Mouse (Mus musculus): ENCODE data around the gene Olfm2.

Olfm2 gene

DNA sequence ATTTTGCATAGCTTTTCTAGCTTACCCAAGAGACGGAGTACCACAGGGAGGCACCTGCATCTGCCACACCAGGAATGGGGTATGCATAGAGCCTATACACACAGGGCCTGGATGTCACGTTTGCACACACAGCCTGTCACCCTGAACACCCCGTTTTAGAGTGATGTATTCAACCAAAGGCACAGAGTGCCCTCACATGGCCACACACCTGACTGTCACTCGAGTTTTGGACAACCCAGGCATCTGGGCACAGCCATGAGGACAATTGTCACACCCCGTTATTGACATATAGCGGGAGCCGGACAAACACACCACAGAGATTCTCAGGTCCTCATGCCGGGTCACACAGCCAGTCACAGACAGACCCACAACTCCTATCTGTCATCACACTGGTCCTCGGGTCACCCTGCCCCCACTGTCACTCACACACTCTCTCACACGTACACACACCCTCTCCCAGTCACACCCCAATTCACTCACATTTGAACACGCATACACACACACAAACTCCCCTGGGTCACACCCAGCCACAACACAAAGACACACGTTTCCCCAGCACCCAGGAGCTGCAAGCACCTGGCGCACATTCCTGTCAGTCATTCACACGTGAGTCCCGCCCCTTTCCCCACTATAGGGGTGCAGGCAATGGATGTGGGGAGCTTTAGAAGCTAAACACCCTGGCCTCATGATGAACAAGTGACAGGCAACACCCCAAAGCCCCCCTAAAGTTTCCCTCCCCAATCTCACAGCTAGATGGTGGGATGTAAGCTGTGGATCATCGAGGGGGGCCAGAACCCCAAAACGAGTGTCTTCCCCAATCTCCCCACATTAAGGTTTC is 801 bp downstream of the Olfm2 start:
- DNase-seq (ENCODE audit: low spot score in 2 of 2), result no peak

DNA sequence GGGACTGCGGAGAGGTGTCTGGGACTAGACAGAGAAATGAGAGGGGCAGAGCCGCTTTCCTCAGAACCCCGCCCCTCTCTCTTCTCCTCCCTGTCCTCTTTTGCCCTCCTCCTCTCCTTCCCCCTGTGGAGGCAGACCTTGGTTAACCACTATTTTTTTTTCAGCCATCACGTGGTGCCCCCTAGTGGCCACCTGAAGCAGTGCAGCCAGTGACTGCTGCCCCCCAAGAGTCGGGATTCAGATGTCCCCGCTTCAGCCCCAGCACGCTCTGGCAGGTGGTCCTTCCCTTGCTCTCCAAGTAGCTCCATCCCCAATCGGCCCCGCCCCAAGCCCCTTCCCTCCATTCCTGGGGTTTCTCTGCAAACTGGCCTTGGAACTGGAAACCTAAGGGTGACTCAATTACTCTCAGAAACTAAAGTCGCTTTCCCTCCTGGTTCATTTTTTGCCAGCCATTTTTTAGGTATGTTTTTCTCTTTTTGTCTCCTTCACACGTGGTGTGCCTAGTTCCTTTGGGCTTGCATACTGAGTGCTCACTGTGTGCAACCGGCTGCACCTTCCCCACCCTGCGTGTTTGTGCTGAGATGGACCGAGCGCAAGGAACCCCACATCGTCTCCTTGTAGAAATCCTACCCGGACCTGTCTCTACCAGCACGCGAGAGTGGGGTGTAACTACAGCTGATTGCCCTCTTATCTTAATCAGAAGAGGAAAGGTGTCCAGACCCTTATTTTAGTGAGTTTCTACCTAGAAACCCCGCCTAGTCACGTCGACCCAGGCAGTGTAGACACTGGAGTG is 2.0 kb downstream of the Olfm2 start:
- peak in 1 of 2 experiments; percentile 65 for DNase-seq (ENCODE audit: low spot score in 2 of 2)

- DNase-seq (ENCODE audit: low spot score in 2 of 2), result peak; percentile 61 to 80
Observed at GRCm38 (mm10) chr9:20740407-20740806, 5.7 kb downstream of the Olfm2 start.

DNA sequence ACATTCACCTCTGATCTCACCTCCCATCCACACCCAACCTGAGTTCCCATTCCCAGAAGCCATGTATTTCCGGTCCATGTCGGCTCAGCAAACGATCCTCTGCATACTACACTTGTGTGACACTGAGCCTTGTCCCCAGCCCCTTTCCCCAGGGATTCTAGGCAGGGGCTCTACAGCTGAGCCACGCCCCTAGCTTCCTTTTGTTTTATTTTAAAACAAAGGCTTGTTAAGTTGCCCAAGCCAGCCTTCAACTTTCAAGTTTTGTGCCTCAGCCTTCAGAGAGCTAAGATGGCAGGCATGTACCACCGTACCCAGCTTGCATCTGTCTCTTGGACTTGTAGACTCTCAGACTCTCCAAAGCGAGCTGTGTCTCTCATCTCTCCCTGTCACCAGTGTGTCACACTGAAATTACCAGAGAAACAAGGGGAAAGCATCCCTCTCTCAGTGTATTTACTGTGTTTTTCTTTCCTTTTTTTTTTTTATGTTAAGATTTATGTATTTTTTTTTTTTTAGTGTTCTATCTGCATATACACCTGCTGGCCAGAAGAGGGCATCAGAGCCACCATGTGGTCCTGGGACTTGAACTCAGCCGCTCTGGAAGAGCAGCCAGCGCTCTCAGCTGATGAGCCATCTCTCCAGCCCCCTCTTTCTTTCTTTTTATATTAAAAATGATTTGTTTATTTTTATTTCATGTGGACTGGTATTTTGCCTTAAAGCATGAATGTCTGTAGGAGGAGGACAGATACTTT is 7.7 kb downstream of the Olfm2 start:
- DNase-seq (ENCODE audit: low spot score in 2 of 2), result no peak

- no peak for DNase-seq (ENCODE audit: low spot score in 2 of 2)
Observed at GRCm38 (mm10) chr9:20737227-20737626, 8.9 kb downstream of the Olfm2 start.

GRCm38 (mm10) chr9:20734692-20735091 is 11.5 kb downstream of the Olfm2 start:
- DNase-seq (ENCODE audit: low spot score in 2 of 2), result no peak

- DNase-seq (ENCODE audit: low spot score in 2 of 2), result no peak
Observed at GRCm38 (mm10) chr9:20731797-20732196, 14.4 kb downstream of the Olfm2 start.

- no peak for DNase-seq (ENCODE audit: low spot score in 2 of 2)
Observed at GRCm38 (mm10) chr9:20729451-20729850, 16.7 kb downstream of the Olfm2 start.

- peak in 1 of 2 experiments; percentile 55 for DNase-seq (ENCODE audit: low spot score in 2 of 2)
Observed at GRCm38 (mm10) chr9:20727601-20728113, 18.5 kb downstream of the Olfm2 start.

DNA sequence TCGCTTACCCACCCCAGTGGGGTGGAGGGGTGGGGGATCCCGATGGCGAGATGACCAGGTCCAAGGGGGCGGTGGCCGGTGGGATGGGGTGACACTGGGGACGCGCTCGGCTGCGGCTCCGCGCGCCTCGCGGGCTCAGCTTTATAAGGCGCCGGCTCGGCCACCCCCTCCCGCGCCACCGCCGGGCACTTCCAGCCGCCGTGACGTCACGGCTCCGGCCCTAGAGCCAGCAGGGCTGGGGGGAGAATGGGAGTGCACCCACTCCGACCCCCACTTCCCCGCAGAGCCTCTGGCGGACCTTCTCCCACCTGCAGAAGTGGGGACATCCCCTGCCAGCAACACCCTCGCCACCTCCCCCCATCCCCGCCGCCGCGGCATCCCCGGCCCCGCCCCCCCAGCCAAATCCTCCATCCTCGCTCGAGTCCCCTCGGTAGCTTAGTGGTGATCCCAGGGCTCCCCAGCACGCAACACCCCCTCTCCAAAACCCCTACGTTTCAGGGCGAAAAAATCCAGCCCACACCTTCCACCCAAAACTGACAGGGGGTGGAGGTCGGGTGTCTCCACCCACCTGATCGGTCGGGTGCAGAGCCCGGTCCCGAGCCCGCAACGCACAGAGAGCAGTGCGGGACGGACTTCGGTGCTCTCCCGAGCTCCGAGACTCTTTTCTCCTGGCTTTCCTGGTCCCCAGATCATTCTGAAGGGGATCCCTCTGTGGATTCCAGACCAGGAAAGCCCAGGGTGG is 19.1 kb downstream of the Olfm2 start:
- DNase-seq (ENCODE audit: low spot score in 2 of 2), result peak in 1 of 2 experiments; percentile 49

GRCm38 (mm10) chr9:20726134-20726858 is 19.9 kb downstream of the Olfm2 start:
- no peak for DNase-seq (ENCODE audit: low spot score in 2 of 2)

GRCm38 (mm10) chr9:20721582-20721981 is 24.6 kb downstream of the Olfm2 start:
- no peak for DNase-seq (ENCODE audit: low spot score in 2 of 2)

DNA sequence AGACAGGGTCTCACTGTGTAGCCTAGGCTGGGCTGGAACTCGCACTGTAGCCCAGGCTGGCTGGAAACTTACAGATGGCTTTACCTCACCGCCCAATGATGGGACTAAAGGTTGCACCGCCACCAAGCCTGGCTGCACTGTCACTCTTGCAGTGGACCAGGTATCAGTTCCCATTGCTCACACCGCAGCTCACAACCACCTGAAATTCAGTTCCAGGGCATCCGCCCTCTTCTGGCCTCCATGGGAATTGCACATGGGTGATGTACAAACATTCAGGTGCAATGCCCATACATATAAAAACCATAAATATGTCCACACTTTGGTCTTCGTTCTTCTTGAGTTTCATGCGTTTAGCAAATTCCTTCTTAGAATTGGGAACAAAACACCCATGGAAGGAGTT is 30.8 kb downstream of the Olfm2 start:
- DNase-seq (ENCODE audit: low spot score in 2 of 2), result no peak

GRCm38 (mm10) chr9:20713478-20713987 is 32.6 kb downstream of the Olfm2 start:
- DNase-seq (ENCODE audit: low spot score in 2 of 2), result no peak

GRCm38 (mm10) chr9:20712934-20713477 is 33.1 kb downstream of the Olfm2 start:
- no peak for DNase-seq (ENCODE audit: low spot score in 2 of 2)

GRCm38 (mm10) chr9:20710471-20710870 is 35.7 kb downstream of the Olfm2 start:
- no peak for DNase-seq (ENCODE audit: low spot score in 2 of 2)

DNA sequence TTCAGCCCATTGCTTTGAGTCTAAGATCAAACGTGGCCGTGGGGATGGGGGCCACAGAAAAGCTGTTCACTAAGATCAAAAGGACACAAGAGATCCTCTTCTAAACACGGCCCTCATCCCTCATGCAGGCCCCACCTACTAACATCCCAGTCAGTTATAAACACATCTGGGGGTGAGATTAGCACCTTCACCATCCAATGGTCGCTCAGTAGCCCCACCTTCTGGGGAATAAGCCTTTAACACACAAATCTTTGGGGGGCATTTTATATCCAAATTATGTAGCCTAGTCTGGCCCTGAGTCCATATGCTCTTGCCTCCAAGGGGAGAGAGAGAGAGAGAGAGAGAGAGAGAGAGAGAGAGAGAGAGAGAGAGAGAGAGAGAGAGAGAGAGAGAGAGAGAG is 40.2 kb downstream of the Olfm2 start:
- no peak for DNase-seq (ENCODE audit: low spot score in 2 of 2)

DNA sequence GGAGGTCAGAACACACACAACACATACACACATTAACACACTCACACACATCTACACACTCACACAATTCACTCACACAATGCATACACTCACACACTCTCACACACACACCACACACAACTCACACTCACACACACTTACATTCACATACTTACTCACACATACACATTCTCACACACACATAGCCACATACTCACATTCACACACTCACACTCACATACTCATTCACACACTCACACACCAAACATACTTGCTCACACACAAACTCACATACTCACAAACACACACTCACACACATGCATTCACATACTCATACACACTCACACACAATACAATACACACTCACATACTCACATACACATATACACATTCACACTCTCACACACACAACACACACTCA is 40.7 kb downstream of the Olfm2 start:
- no peak for DNase-seq (ENCODE audit: low spot score in 2 of 2)

DNA sequence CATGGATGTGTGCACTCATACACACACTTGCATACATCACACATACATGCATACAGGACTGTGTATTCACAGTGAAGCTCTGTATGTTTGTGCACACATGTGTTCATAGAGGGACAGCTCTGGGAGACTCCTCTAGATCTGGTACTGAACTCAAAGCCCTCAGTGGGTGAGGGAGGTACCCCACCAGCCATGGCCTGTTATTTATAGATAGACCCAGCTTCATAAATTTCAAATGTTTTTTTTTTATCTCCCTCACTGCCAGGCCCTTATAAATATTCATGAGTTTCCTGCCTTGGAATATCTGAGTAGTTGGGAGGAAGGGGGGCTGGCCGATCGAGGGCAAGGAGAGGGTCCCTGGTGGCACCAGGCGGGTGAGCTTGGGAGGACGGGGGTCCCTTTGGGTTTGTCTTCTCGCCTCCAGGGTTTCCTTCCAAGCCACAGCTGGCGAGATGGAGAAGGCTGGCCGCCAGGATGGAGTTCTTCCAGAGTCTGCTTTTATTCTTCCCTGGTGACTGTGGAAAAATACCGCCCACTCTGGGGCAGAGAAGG is 42.2 kb downstream of the Olfm2 start:
- peak in 1 of 2 experiments; percentile 54 for DNase-seq (ENCODE audit: low spot score in 2 of 2)

GRCm38 (mm10) chr9:20697466-20697865 is 48.7 kb downstream of the Olfm2 start:
- no peak for DNase-seq (ENCODE audit: low spot score in 2 of 2)
